Mouse (Mus musculus) bone marrow, adult 2 months (tissue): Measurements from ENCODE around the gene Stxbp6.

Experiments
- CTCF ChIP-seq: fragments of 200-500 bp; IDR thresholded peaks from 2 replicates; pipeline ENCODE4 v1.5.1; 2011; ENCODE audit warnings: low read length, control low read depth; ENCODE audit not compliant: control insufficient read depth, insufficient read depth
- POLR2A ChIP-seq: fragments of 200-500 bp; IDR thresholded peaks from 2 replicates; pipeline ENCODE4 v1.6.1; 2011; ENCODE audit warnings: low read depth, mild to moderate bottlenecking, control low read depth, low read length, borderline replicate concordance; ENCODE audit not compliant: control insufficient read depth

DNA sequence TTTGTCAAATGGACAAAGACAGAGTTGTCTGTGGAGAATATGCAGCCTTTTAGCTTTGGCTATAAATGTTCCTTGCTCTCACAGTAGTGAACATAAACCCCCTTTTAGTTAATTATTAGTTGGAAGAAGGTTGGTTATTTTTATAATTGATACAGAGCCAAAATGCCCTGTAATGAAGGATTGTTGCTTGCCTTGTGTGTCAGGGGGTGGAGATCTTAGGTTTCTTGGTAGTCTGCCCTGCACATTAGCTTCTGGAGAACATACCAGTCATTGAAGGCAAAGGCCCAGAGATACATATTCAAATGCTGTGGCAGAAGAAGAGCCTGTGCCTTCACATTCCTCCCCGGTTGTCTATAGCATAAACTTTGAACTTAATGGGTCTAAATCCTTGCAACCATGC is 37.0 kb downstream of the Stxbp6 start:
- TF ChIP-seq CTCF (no peak), POLR2A (no peak)
